Mouse (Mus musculus) lung, postnatal 10 days (tissue): ENCODE measurements around the gene Col1a1.

Source experiments
- DNase-seq: peaks from one replicate; pipeline ENCODE4 v3.0.0; 2021

Gene Col1a1

DNA sequence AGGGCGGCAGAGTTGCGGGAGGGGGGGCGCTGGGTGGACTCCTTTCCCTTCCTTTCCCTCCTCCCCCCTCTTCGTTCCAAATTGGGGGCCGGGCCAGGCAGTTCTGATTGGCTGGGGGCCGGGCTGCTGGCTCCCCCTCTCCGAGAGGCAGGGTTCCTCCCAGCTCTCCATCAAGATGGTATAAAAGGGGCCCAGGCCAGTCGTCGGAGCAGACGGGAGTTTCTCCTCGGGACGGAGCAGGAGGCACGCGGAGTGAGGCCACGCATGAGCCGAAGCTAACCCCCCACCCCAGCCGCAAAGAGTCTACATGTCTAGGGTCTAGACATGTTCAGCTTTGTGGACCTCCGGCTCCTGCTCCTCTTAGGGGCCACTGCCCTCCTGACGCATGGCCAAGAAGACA lies at the start of gene Col1a1:
Col1a1 (plus strand) TSS at position 180 of the 400 bp plus-strand sequence.
- DNase-seq: peak; percentile 91

GRCm38 (mm10) chr11:94891155-94891554 lies 44.9 kb upstream of the Col1a1 start:
- DNase-seq: no peak

GRCm38 (mm10) chr11:94896753-94897376 lies 39.2 kb upstream of the Col1a1 start:
- peak; percentile 80 for DNase-seq

DNA sequence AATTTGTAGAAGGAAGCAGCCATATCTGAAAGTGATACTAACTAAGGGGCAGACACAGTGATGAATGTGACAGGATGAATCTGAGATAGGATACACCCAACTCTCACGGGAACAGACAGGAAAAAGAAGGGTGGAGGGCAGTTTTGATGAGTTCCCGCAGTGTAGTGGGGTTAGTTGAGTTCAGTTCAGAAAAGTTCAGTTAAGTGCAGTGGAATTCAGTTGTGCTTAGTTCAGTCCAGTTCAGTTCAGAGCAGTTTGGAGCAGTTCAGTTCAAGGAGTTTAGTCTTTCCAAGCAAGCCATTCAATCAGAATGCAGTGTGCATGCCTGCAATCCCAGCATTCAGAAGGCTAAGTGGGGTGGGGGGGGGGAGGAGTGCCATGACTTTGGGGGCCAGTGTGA lies 34.8 kb upstream of the Col1a1 start:
- DNase-seq: no peak

DNA sequence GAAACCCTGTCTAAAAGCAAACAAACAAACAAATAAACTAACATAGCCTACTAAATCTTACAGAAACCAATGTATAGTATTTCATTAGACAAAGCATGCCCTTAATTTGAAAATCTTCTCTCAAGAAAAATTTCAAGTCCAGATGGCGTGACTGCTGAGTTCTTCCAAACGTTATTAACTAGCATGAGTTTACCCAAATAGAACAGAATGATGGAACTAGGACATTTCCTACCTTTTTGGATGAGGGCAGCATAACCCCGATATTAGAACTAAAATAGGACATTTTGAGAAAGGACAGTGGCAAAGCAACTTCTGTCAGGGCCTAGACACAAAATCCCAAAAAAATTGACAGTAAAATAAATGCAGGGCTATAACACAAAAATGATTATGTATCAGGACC lies 31.7 kb upstream of the Col1a1 start:
- DNase-seq: no peak

- no peak for DNase-seq
Measured at GRCm38 (mm10) chr11:94910971-94911370, 25.1 kb upstream of the Col1a1 start.

GRCm38 (mm10) chr11:94912568-94912967 lies 23.5 kb upstream of the Col1a1 start:
- no peak for DNase-seq

DNA sequence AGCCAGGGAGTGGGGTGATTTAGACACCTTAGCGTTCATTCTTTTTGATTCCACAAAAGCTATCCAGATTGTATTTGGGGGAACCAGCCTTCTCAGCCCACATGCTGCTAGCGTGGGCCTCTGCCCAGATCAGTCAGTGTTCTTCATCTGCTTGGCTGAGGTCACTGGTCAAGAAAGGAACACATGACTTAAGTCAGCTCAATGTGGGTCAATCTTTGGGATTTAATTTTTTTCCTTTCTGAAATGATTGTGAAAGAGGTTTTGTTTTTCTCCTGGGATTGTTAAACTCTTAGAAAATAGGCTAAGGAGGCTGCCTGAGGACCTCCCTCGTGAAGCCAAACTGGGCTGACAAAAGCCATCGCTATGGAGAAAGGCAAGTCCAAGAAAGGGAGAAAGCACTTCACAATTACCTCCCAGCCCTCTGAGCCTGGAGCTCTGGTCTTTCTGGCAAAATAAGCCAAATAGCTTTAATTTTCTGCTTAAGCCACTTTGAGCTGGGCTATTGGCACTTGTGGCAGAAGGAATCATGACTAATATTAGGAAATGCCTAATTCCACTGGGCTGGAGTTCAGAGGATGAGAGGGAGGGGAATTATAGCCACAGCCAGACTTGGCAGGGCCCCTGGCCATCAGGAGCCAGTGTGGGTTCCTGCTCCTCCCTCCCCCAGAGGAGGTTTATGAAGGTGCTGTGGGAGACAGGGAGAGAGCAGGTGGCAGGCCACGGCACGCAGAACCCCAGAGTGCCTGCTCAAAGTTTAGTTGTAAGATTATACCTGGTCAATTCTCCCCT lies 22.5 kb upstream of the Col1a1 start:
- DNase-seq: peak; percentile 69

GRCm38 (mm10) chr11:94915675-94916403 lies 20.2 kb upstream of the Col1a1 start:
- peak; percentile 87 for DNase-seq

DNA sequence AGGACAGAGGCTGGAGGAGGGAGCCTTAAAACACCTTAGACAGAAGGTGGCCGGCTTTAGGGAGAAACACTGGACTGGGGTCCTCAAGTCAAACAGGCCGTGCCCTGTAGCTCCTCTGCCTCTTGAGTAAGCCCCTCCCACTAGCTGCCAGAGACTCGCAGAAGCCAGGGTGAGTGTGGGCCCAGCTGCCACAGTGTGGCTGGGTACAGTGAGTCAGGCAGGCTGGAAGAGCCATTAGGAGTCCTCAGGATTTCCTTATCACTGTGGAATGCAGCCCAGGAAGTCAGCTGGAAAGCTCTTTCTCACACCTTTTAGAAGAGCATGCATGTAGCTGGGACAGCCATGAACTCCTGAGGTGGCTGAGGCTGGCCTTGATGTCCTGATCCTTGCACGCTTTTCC lies 19.5 kb upstream of the Col1a1 start:
- peak; percentile 79 for DNase-seq

DNA sequence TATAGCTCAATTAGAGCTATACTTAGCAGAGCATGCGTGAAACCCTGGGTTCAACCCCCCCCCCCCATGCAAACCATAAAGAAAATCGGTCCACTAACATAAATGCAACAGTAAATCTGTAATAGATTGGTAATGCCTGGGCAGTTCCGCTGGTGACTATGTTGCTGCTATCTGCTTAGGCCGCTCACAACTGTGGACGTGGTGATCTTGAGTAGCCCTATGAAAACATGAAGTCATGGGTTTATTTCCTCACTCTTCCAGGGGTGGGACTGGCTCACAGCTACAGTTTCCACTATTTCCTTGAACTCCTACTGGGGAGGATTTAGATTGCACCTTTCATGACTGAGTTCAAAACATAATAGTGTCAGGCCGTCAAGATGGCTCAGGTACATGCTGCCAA lies 18.3 kb upstream of the Col1a1 start:
- peak; percentile 36 for DNase-seq

GRCm38 (mm10) chr11:94920996-94921401 lies 15.0 kb upstream of the Col1a1 start:
- peak; percentile 64 for DNase-seq

GRCm38 (mm10) chr11:94924977-94925376 lies 11.0 kb upstream of the Col1a1 start:
- no peak for DNase-seq

GRCm38 (mm10) chr11:94926431-94926830 lies 9.6 kb upstream of the Col1a1 start:
- peak; percentile 58 for DNase-seq

DNA sequence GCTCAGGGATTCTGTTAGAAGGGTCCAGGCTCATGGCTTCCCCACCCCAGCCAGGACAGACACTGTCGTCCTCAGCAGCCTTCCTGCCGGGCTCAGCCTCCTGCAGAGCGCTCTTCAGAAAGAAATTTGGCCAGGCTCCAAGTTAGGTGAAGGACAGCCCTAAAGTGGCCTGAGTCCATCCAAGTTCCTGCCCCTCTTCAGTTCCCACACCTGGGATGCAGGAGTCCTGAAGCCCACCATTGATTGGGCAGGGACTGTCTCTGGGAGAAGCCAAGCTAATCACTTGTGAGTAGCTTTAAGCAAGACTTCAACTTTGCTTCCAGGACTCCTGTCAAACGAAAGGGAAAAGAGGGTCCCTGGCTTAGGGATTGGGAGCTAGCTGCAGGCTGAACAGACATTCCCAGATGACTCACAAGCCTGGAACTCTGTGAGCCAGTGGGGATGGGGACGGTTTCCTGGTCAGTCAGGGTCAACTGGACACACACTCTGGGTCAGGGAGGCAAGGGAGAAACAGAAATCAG lies 8.2 kb upstream of the Col1a1 start:
- DNase-seq: peak; percentile 42

- peak; percentile 97 for DNase-seq
Measured at GRCm38 (mm10) chr11:94928820-94929219, 7.2 kb upstream of the Col1a1 start.

GRCm38 (mm10) chr11:94929599-94929998 lies 6.4 kb upstream of the Col1a1 start:
- peak; percentile 50 for DNase-seq

GRCm38 (mm10) chr11:94930151-94930550 lies 5.9 kb upstream of the Col1a1 start:
- no peak for DNase-seq

DNA sequence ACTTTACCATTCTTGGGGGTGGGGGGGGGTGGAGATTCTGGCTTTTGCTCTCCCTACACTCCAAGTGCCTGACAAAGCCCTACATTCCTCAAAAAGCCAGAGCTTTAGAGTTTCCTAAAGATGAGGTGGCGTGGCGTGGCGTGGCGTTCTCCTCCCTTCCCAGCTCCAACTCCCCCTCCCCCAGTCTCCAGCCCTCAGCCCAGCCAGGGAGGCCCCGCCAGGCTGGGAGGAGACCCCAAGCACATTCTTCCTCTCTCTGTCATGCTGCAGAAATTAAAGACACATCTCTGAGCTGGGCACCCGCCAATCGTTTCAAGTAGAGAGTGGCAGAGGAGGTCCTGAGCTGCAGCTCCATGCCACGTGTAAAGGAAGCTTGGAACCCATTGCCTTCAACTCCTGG lies 2.4 kb upstream of the Col1a1 start:
- peak; percentile 85 for DNase-seq

DNA sequence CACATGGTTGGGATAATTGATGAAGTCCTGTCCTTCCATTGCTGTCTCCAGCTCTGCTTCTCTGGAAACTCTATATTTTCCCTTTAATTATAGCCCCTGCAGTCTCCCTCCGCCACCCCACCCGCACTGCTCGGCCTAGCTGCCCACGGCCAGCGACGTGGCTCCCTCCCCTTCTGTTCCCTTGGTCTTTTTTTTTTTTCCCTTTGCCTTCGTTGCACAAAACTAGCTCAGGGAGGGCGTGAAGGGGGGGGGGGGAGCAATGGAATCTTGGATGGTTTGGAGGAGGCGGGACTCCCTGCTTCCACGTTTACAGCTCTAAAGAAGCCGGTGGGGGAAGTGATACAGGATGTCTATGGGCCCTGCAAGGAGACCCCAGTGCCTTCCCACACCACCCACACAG lies 1.5 kb upstream of the Col1a1 start:
- DNase-seq: peak; percentile 53

GRCm38 (mm10) chr11:94936851-94937295 lies 849 bp downstream of the Col1a1 start:
- peak; percentile 95 for DNase-seq

DNA sequence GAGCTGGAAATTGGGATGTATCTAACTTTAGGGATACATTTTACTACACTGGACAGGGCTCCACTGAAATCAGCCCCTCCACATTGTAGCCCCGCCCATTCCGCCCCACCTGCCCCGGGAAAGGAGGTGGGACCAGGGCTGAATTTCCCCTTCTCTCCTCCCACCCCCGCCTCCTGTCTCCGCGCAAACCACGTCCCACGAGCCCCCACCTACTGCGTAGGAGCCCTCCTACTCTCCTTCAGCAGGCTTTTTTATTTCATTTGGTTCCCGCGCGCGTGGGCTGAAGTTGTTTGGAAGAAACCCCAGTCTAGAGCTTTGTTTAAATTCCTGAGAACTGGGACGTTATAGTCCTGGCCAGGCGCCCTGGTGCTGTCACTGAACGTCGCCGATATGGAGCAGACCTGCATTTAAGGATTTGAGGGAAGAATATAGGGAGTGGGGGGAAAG lies 1.3 kb downstream of the Col1a1 start:
- peak; percentile 66 for DNase-seq

DNA sequence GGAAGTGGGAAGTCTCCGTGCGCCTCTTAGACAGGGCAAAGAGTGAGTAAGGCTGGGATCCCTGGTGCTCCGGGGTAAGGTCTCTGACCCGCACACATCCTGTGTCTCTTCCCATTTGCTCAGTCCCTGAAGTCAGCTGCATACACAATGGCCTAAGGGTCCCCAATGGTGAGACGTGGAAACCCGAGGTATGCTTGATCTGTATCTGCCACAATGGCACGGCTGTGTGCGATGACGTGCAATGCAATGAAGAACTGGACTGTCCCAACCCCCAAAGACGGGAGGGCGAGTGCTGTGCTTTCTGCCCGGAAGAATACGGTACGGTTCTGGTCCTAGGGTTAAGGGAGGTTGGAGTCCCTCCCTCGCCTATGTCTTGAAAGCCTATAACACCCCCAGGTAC lies 1.8 kb downstream of the Col1a1 start:
- no peak for DNase-seq
